Mouse (Mus musculus) R1 (cell line): ENCODE results near the gene Lbr.

ENCODE experiments used
- DNase-seq: peaks from one replicate; pipeline ENCODE4 v3.0.0-alpha.2; 2018; ENCODE audit warnings: low read depth, low spot score

Lbr gene

DNA sequence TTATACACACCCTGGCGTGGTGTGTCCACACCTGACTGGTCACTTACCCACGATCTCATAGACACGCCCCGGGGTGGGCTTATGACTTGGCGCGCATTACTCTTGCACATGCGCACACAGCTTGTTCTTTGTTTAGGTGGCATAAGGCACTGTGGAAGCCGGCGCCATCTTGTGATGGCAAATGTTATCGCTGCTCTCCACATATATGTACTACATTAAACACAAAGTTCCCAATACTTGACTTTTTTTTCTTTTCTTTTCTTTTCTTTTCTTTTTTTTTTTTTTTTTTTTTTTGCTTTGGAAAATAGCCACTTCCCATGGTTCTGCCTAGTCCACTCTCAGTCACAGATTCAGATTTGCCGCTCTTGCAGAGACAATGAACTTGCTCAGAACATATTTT is 60.2 kb downstream of the Lbr start:
- DNase-seq: peak; percentile 28

DNA sequence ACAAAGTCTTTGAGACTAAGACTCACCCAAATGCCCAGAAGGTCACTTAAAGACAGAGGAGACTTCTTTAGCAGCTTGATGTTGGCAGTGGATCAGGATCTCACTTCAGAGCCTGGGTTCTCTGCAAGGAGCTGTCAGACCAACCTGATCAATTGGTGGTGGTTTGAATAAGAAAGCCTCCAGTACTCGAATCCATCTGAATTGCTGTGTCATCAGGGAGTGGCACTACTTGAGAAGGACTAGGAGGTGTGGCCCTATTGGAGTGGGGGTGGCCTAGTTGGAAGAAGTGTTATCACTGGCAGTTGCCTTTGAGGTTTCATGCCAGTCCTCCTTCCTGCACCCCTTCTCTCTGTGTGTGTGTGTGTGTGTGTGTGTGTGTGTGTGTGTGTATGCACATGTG is 66.3 kb downstream of the Lbr start:
- DNase-seq: peak; percentile 76

DNA sequence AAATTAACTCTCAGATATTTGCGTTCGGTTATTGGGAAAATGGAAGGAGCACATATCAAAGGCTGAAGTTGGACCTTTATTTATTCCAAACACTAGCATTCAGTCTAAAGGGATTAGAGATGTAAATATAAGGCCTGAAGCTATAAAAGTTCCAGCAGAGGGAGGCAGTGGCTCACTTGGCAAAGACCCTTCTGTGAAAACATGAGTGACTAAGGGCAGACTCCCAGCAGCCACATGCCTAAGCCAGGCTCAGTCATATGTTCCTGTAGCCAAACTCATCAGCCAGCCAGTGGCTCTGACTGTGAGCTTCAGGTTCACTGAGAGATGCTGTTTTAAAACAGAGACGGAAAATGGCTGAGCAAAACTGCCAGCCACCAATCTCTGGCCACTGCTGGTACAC is 71.0 kb downstream of the Lbr start:
- DNase-seq: no peak

DNA sequence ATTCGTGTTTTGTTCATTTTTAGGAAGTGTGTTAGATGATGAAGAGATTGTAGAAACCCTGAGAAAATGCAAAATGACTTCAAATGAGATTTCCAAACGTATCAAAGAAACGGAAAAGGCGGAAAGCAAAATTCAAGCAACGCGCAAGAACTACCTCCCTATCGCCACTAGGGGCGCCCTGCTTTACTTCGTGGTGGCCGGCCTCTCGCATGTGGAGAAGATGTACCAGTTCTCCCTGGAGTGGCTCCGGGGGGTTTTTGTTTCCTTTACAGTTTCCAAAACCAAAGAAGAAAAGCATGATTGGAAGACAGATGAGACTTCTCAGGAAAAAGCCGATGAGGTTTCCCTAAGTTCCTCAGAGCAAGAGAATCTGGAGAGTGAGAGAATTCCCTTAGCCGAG is 73.5 kb downstream of the Lbr start:
- peak; percentile 80 for DNase-seq
